Mouse (Mus musculus): ENCODE measurements at regions not wholly inside any gene's neighbourhood (a gene's known extent, or its start where the extent isn't known, plus 50 kb on each side); places are given as distances from the start of the nearest gene placed in this dataset.

DNA sequence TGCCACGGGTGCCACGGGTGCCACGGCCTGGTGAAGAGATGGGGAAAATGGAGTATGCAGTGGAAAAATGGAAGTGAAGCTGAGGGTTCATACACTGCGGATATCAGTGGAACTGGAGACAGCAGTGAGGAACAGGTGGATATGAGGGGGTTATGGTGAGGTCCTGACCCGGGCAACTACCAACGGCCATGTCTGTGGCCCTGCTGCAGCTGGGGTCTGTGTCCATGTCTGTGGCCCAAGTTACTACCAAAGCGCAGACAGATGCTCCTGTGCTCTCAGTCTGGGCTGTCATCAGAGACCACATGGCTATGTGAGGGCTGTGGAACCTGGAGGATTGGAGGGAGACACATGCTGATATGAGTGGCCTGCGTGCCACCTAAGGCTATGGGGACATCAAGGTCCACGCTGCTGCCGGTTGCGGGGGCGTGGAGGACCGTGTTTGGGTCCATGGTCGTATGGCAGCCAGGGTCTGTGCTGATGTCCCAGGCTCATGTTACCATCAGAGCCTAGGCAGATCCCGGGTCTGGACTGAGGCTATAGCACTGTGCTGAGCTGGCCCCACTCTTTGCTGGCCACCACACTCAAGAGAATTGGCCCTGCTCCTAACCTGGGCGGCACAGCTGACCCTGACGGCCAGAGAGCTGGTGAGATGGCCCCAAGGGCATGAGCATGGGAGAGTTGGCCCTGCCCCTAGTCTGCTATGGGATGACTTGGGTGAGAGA lies 128.6 kb downstream of the Map3k7 start:
- TF ChIP-seq POLR2A (IDR thresholded peaks at IDR 0.05; ENCODE audit: borderline replicate concordance, control insufficient read depth, low read depth, low read length) (no peak; the same call in 1 of the 2 replicates), CTCF (IDR thresholded peaks at IDR 0.05; ENCODE audit: control insufficient read depth, insufficient read depth, low read length) (no peak)
